Mouse (Mus musculus) lung, adult 2 months (tissue): ENCODE data around the gene Osbpl7.

Experiments
- CTCF ChIP-seq: fragments of 200-500 bp; IDR thresholded peaks from 2 replicates; pipeline ENCODE4 v1.5.1; 2011; ENCODE audit warnings: mild to moderate bottlenecking, low read length, control low read depth; ENCODE audit not compliant: insufficient read depth
- POLR2A ChIP-seq: fragments of 200-500 bp; IDR thresholded peaks from 2 replicates; pipeline ENCODE4 v1.6.1; 2011; ENCODE audit warnings: low read depth, mild to moderate bottlenecking, control low read depth, low read length, borderline replicate concordance; ENCODE audit errors: extremely low read depth

DNA sequence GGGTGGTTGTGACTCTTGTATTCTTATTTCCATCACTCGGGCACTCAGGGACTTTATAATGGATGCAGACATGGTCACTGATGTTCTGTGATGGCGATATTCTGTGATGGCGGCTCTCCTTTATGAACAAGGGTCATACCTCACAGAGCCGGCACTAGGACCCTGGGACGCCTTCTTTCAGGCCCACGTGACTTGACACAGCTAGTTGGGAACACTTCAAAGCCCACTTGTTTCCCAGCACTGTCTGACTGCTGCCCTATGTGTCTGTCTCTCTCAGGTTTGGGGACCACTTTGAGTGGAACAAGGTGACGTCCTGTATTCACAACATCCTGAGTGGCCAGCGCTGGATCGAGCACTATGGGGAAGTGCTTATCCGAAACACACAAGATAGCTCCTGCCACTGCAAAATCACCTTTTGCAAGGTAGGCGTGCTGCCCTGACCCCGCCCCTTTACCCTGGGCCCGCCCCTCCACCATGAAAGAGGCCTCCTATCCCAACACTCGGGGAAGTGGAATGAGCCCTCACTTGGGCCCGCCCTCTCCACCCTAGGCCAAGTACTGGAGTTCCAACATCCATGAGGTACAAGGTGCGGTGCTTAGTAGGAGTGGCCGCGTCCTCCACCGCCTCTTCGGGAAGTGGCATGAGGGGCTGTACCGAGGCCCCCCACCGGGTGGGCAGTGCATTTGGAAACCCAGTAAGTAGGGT lies 16.4 kb downstream of the Osbpl7 start:
- TF ChIP-seq POLR2A (no peak), CTCF (no peak)
